Mouse (Mus musculus) limb, embryonic 14.5 days (tissue): ENCODE measurements at regions not wholly inside any gene's neighbourhood (a gene's known extent, or its start where the extent isn't known, plus 50 kb on each side); places are given as distances from the start of the nearest gene placed in this dataset.

Source experiments
- ATAC-seq: fragments of 200-750 bp; cut with Nextera tagmentation; 2 replicates; pipeline ENCODE4 v1.8.0; 2017; ENCODE audit warnings: low read depth, moderate number of reproducible peaks, moderate TSS enrichment; ENCODE audit not compliant: low FRiP score
- DNase-seq: peaks from one replicate; pipeline ENCODE4 v3.0.0-alpha.2; 2015; ENCODE audit warnings: low spot score
- H3K27ac ChIP-seq: fragments of 300-500 bp; sonication (generic); replicated peaks from 2 replicates; pipeline ENCODE4 v1.5.1; 2014; ENCODE audit warnings: low read depth, mild to moderate bottlenecking, low read length, moderate library complexity, mixed read lengths
- H3K27me3 ChIP-seq: fragments of 300-500 bp; sonication (generic); 2 replicates; pipeline ENCODE4 v1.6.1; 2014; ENCODE audit warnings: low read length, mixed read lengths; ENCODE audit not compliant: control insufficient read depth, insufficient read depth
- H3K36me3 ChIP-seq: fragments of 300-500 bp; sonication (generic); 2 replicates; pipeline ENCODE4 v1.6.1; 2014; ENCODE audit warnings: mild to moderate bottlenecking, low read length, moderate library complexity, mixed read lengths; ENCODE audit not compliant: control insufficient read depth, insufficient read depth
- H3K4me1 ChIP-seq: fragments of 300-500 bp; sonication (generic); 2 replicates; pipeline ENCODE4 v1.6.1; 2014; ENCODE audit warnings: antibody characterized with exemption, low read length, mixed read lengths; ENCODE audit not compliant: control insufficient read depth, insufficient read depth
- H3K4me2 ChIP-seq: fragments of 300-500 bp; sonication (generic); replicated peaks from 2 replicates; pipeline ENCODE4 v1.6.1; 2014; ENCODE audit warnings: low read depth, mild to moderate bottlenecking, low read length, moderate library complexity; ENCODE audit not compliant: severe bottlenecking
- H3K4me3 ChIP-seq: fragments of 300-500 bp; sonication (generic); replicated peaks from 2 replicates; pipeline ENCODE4 v1.5.1; 2014; ENCODE audit warnings: low read length
- H3K9ac ChIP-seq: fragments of 300-500 bp; sonication (generic); 2 replicates; pipeline ENCODE4 v1.6.1; 2014; ENCODE audit warnings: mild to moderate bottlenecking, low read depth, low read length, moderate library complexity; ENCODE audit not compliant: severe bottlenecking
- H3K9me3 ChIP-seq: fragments of 300-500 bp; sonication (generic); 2 replicates; pipeline ENCODE4 v1.6.1; 2016; ENCODE audit warnings: low read length; ENCODE audit not compliant: control insufficient read depth
- POLR2A ChIP-seq: fragments of 200-500 bp; IDR thresholded peaks from 2 replicates; pipeline ENCODE4 v1.8.0; 2012; ENCODE audit warnings: inconsistent platforms, mild to moderate bottlenecking, moderate library complexity, borderline replicate concordance; ENCODE audit not compliant: insufficient read depth, insufficient read length; ENCODE audit errors: extremely low read depth
- WGBS: fragments of 180-500 bp; shearing (Covaris S2); extraction: QIAGEN DNeasy Blood & Tissue Kit; methylation state at CpG from one replicate; pipeline ENCODE4 v1.1.7; 2014; 5-methylcytosine and 5-hydroxymethylcytosine counted together

GRCm38 (mm10) chr15:97517926-97518325, 187.7 kb downstream of the Rpap3 start:
- Histone ChIP-seq H3K36me3 (no peaks in the 10 kb centered on the region), H3K9ac (no peak overlapping the region), H3K9me3 (no peaks in the 10 kb centered on the region), H3K27me3 (no peaks in the 10 kb centered on the region), H3K4me2 (no peak overlapping the region), H3K27ac (no peak overlapping the region), H3K4me1 (no peaks in the 10 kb centered on the region), H3K4me3 (no peak overlapping the region)
- 51% methylated on average over 10 of the region's 10 CpGs for WGBS
- DNase-seq (no peak), ATAC-seq (no peak)
- no peak for TF ChIP-seq POLR2A

GRCm38 (mm10) chr15:97517188-97517587, 188.4 kb downstream of the Rpap3 start:
- Histone ChIP-seq H3K9ac (no peak overlapping the region), H3K4me2 (no peak overlapping the region), H3K4me1 (no peaks in the 10 kb centered on the region), H3K4me3 (no peak overlapping the region), H3K9me3 (no peaks in the 10 kb centered on the region), H3K36me3 (no peaks in the 10 kb centered on the region), H3K27me3 (no peaks in the 10 kb centered on the region), H3K27ac (no peak overlapping the region)
- DNase-seq (no peak), ATAC-seq (no peak)
- TF ChIP-seq POLR2A: no peak
- WGBS: 88% methylated on average over 11 of the region's 11 CpGs

- Histone ChIP-seq H3K27me3 (no peaks in the 10 kb centered on the region), H3K9me3 (no peaks in the 10 kb centered on the region), H3K27ac (no peak overlapping the region), H3K36me3 (no peaks in the 10 kb centered on the region), H3K4me1 (no peaks in the 10 kb centered on the region), H3K9ac (no peak overlapping the region), H3K4me3 (no peak overlapping the region), H3K4me2 (no peak overlapping the region)
- DNase-seq (no peak), ATAC-seq (no peak)
- no peak for TF ChIP-seq POLR2A
- 75% methylated on average over 4 of the region's 4 CpGs for WGBS
These were observed 189.9 kb downstream of the Rpap3 start for GRCm38 (mm10) chr15:97515773-97516172.

GRCm38 (mm10) chr15:97507656-97508306, 197.8 kb downstream of the Rpap3 start:
- ATAC-seq (no peak), DNase-seq (no peak)
- 86% methylated on average over 16 of the region's 16 CpGs for WGBS
- H3K9me3 ChIP-seq: no peaks in the 10 kb centered on the region
- H3K9ac ChIP-seq: no peak overlapping the region
- no peak for TF ChIP-seq POLR2A
- no peak overlapping the region for H3K4me2 ChIP-seq
- H3K36me3 ChIP-seq: no peaks in the 10 kb centered on the region
- H3K27ac ChIP-seq: no peak overlapping the region
- H3K4me1 ChIP-seq: no peaks in the 10 kb centered on the region
- no peak overlapping the region for H3K4me3 ChIP-seq
- H3K27me3 ChIP-seq: no peaks in the 10 kb centered on the region

- no peaks in the 10 kb centered on the region for H3K36me3 ChIP-seq
- no peak overlapping the region for H3K4me3 ChIP-seq
- TF ChIP-seq POLR2A: no peak
- H3K4me1 ChIP-seq: no peaks in the 10 kb centered on the region
- no peak overlapping the region for H3K27ac ChIP-seq
- ATAC-seq: no peak
- no peak for DNase-seq
- H3K27me3 ChIP-seq: no peaks in the 10 kb centered on the region
- no peak overlapping the region for H3K4me2 ChIP-seq
- H3K9ac ChIP-seq: no peak overlapping the region
- WGBS: 73% methylated on average over 11 of the region's 11 CpGs
- no peaks in the 10 kb centered on the region for H3K9me3 ChIP-seq
These were observed 198.4 kb downstream of the Rpap3 start for GRCm38 (mm10) chr15:97507176-97507575.
